12 mouse cellular contexts compared by ENCODE assay signal in the genomic region with DNA sequence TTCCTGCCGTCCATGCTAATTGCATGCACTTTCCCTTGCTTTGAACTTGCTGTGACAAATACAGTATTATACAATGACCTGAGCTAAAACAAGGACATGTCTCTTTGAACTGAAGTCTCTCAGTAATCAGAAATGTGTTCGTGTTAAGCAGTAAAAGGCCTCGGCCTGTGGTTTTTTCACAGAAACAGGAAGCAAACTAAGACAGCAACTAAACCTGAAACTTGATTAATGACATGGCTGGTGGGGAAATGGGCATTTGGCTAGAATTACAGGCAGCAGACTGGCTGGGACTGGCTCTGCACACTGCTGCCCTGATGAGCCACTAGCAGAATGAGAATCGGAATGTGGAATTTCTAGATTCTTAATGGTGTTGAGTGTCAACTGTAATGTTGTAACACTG.
DNase-seq lines count a peak whose midpoint lies in the region; ATAC-seq lines count a peak whose summit lies in the region.
"Had no signal": no experiment of that assay in that cellular context is flagged by ENCODE, and none has a peak within 500 bp of the region (broad histone marks: within the 10 kb centered on the region; RNA-seq: fewer than 3 reads in every experiment).

No protein-coding gene starts in this region.

- 7% methylated on average over 4 of the region's 4 CpGs for WGBS in kidney, embryonic 14.5 days
- 37% methylated on average over 4 of the region's 4 CpGs for WGBS in liver, embryonic 11.5 days

- H3K9me3 ChIP-seq in kidney, embryonic 14.5 days (ENCODE audit: control insufficient read depth, low read length), result no peaks in the 10 kb centered on the region
- no peaks in the 10 kb centered on the region for H3K9me3 ChIP-seq in liver, embryonic 11.5 days (ENCODE audit: control insufficient read depth, low read length)
- H3K9me3 ChIP-seq: neural tube, embryonic 15.5 days had no signal

- DNase-seq in spleen, postnatal 36 days (ENCODE audit: low spot score in 2 of 2), result peak; percentile 10 to 26
- DNase-seq in spleen, postnatal 14 days (ENCODE audit: low spot score in 2 of 2), result no peak
- DNase-seq in embryo, embryonic 10.5 days (ENCODE audit: low spot score), result peak; percentile 53
- DNase-seq in liver, embryonic 11.5 days (ENCODE audit: low spot score), result no peak
- DNase-seq in frontal cortex, postnatal 25 days (ENCODE audit: low spot score in 2 of 2), result no peak
- DNase-seq in ovary, postnatal 10 days (ENCODE audit: low spot score), result no peak
- DNase-seq: gastrocnemius, postnatal 25 days had no signal

- no peaks in the 10 kb centered on the region for H3K27me3 ChIP-seq in kidney, embryonic 14.5 days (ENCODE audit: control insufficient read depth, insufficient read depth, low read length)
- no peaks in the 10 kb centered on the region for H3K27me3 ChIP-seq in liver, embryonic 11.5 days (replicated peaks; ENCODE audit: control insufficient read depth, insufficient read depth, low read length)
- H3K27me3 ChIP-seq: neural tube, embryonic 15.5 days; Patski had no signal

- ATAC-seq in kidney, embryonic 14.5 days (ENCODE audit: low FRiP score, low TSS enrichment), result peak; percentile 73; the same call in 1 of the 2 replicates
- ATAC-seq in monocyte, adult 5-6 weeks (replicated peaks; ENCODE audit: insufficient number of reproducible peaks, low FRiP score, low TSS enrichment, poor library complexity, severe bottlenecking), result peak; percentile 53
- no peak for ATAC-seq in liver, embryonic 11.5 days (replicated peaks; ENCODE audit: low FRiP score)
- ATAC-seq: Patski had no signal

- H3K36me3 ChIP-seq in kidney, embryonic 14.5 days (ENCODE audit: control insufficient read depth, insufficient read depth, low read length), result no peaks in the 10 kb centered on the region
- no peaks in the 10 kb centered on the region for H3K36me3 ChIP-seq in liver, embryonic 11.5 days (ENCODE audit: control insufficient read depth, insufficient read depth, low read length)
- H3K36me3 ChIP-seq: neural tube, embryonic 15.5 days had no signal

- no peak overlapping the region for H3K27ac ChIP-seq in kidney, embryonic 14.5 days (ENCODE audit: low read depth, low read length)
- no peak overlapping the region for H3K27ac ChIP-seq in liver, embryonic 11.5 days (ENCODE audit: low read depth, low read length)
- H3K27ac ChIP-seq: hindbrain, embryonic 14.5 days; neural tube, embryonic 15.5 days had no signal

- no peaks in the 10 kb centered on the region for H3K4me1 ChIP-seq in kidney, embryonic 14.5 days (ENCODE audit: control insufficient read depth, insufficient read depth, low read length)
- peaks cover 15% of the 10 kb centered on the region for H3K4me1 ChIP-seq in liver, embryonic 11.5 days (replicated peaks; ENCODE audit: control insufficient read depth, insufficient read depth, low read length)
- H3K4me1 ChIP-seq: neural tube, embryonic 15.5 days had no signal

- no peak overlapping the region for H3K4me2 ChIP-seq in kidney, embryonic 14.5 days (replicated peaks; ENCODE audit: low read depth, low read length)
- no peak overlapping the region for H3K4me2 ChIP-seq in liver, embryonic 11.5 days
- H3K4me2 ChIP-seq: hindbrain, embryonic 14.5 days; neural tube, embryonic 15.5 days had no signal

- H3K9ac ChIP-seq in kidney, embryonic 14.5 days (ENCODE audit: low read depth, low read length), result no peak overlapping the region
- no peak overlapping the region for H3K9ac ChIP-seq in liver, embryonic 11.5 days (ENCODE audit: low read depth, low read length)
- H3K9ac ChIP-seq: hindbrain, embryonic 14.5 days; neural tube, embryonic 15.5 days had no signal

- no peak overlapping the region for H3K4me3 ChIP-seq in kidney, embryonic 14.5 days (ENCODE audit: low read length)
- H3K4me3 ChIP-seq in liver, embryonic 11.5 days (ENCODE audit: low read depth, low read length), result no peak overlapping the region
- H3K4me3 ChIP-seq: neural tube, embryonic 15.5 days had no signal

Comparison
In these comparisons a context has a peak if more than half of its experiments do, and no peak if none do; other contexts are left out.
1. DNase-seq: peak in spleen, postnatal 36 days (2 of 2) and embryo, embryonic 10.5 days (single experiment); none in spleen, postnatal 14 days (0 of 2), liver, embryonic 11.5 days (single experiment), frontal cortex, postnatal 25 days (0 of 2) and ovary, postnatal 10 days (single experiment).